Mouse (Mus musculus): ENCODE results near the gene Cir1. TPM values are rescaled to one million over a fixed set of nuclear protein-coding genes. Genes with fewer than 3 reads are reported as not detected.

Cir1 gene
- polyA plus RNA-seq, 1 experiment from 2014 or later = 24.6 TPM

GRCm38 (mm10) chr2:73270593-73271458 lies 41.7 kb downstream of the Cir1 start:
- no peak for ATAC-seq (ENCODE audit: low read depth)
- Histone ChIP-seq H3K9me3 (ENCODE audit: control insufficient read depth, low read length) (no peaks in the 10 kb centered on the region), H3K4me1 (replicated peaks; ENCODE audit: control insufficient read depth, insufficient read depth, low read length) (peaks cover 35% of the 10 kb centered on the region), H3K4me2 (ENCODE audit: low read depth, low read length) (no peak overlapping the region), H3K27me3 (ENCODE audit: control insufficient read depth, insufficient read depth, low read depth, low read length) (peaks cover 75% of the 10 kb centered on the region), H3K4me3 (ENCODE audit: low read length) (no peak overlapping the region), H3K36me3 (ENCODE audit: control insufficient read depth, insufficient read depth, low read length) (no peaks in the 10 kb centered on the region), H3K9ac (ENCODE audit: low read length) (no peak overlapping the region), H3K27ac (ENCODE audit: low read length) (no peak overlapping the region)
- WGBS = 2% methylated on average over 38 of the region's 38 CpGs

GRCm38 (mm10) chr2:73270071-73270592 lies 42.4 kb downstream of the Cir1 start:
- peaks cover 35% of the 10 kb centered on the region for H3K4me1 ChIP-seq (replicated peaks; ENCODE audit: control insufficient read depth, insufficient read depth, low read length)
- H3K9me3 ChIP-seq (ENCODE audit: control insufficient read depth, low read length) = no peaks in the 10 kb centered on the region
- H3K27ac ChIP-seq (ENCODE audit: low read length) = no peak overlapping the region
- H3K36me3 ChIP-seq (ENCODE audit: control insufficient read depth, insufficient read depth, low read length) = no peaks in the 10 kb centered on the region
- 4% methylated on average over 14 of the region's 14 CpGs for WGBS
- no peak overlapping the region for H3K9ac ChIP-seq (ENCODE audit: low read length)
- H3K4me3 ChIP-seq (ENCODE audit: low read length) = no peak overlapping the region
- no peak overlapping the region for H3K4me2 ChIP-seq (ENCODE audit: low read depth, low read length)
- no peak for ATAC-seq (ENCODE audit: low read depth)
- peaks cover 80% of the 10 kb centered on the region for H3K27me3 ChIP-seq (ENCODE audit: control insufficient read depth, insufficient read depth, low read depth, low read length)

- no peak for ATAC-seq (ENCODE audit: low read depth)
- H3K9me3 ChIP-seq (ENCODE audit: control insufficient read depth, low read length) = no peaks in the 10 kb centered on the region
- H3K4me2 ChIP-seq (ENCODE audit: low read depth, low read length) = no peak overlapping the region
- H3K27ac ChIP-seq (ENCODE audit: low read length) = no peak overlapping the region
- H3K36me3 ChIP-seq (ENCODE audit: control insufficient read depth, insufficient read depth, low read length) = no peaks in the 10 kb centered on the region
- WGBS = 1% methylated on average over 16 of the region's 17 CpGs
- H3K4me3 ChIP-seq (ENCODE audit: low read length) = no peak overlapping the region
- peaks cover 35% of the 10 kb centered on the region for H3K4me1 ChIP-seq (replicated peaks; ENCODE audit: control insufficient read depth, insufficient read depth, low read length)
- no peak overlapping the region for H3K9ac ChIP-seq (ENCODE audit: low read length)
- H3K27me3 ChIP-seq (ENCODE audit: control insufficient read depth, insufficient read depth, low read depth, low read length) = peaks cover 82% of the 10 kb centered on the region
Measured at GRCm38 (mm10) chr2:73269666-73270065, 42.8 kb downstream of the Cir1 start.

- H3K4me1 ChIP-seq (replicated peaks; ENCODE audit: control insufficient read depth, insufficient read depth, low read length) = peaks cover 34% of the 10 kb centered on the region
Measured at GRCm38 (mm10) chr2:73268836-73269395, 43.6 kb downstream of the Cir1 start.

GRCm38 (mm10) chr2:73268281-73268680 lies 44.2 kb downstream of the Cir1 start:
- no peak for ATAC-seq (ENCODE audit: low read depth)
- WGBS = 3% methylated on average over 12 of the region's 12 CpGs

More at GRCm38 (mm10) chr2:73268836-73269395, 43.6 kb downstream of the Cir1 start:
- Histone ChIP-seq H3K9ac (ENCODE audit: low read length) (no peak overlapping the region), H3K27ac (ENCODE audit: low read length) (no peak overlapping the region), H3K4me3 (ENCODE audit: low read length) (no peak overlapping the region), H3K36me3 (ENCODE audit: control insufficient read depth, insufficient read depth, low read length) (no peaks in the 10 kb centered on the region), H3K9me3 (ENCODE audit: control insufficient read depth, low read length) (no peaks in the 10 kb centered on the region), H3K27me3 (ENCODE audit: control insufficient read depth, insufficient read depth, low read depth, low read length) (peaks cover 83% of the 10 kb centered on the region), H3K4me2 (ENCODE audit: low read depth, low read length) (no peak overlapping the region)
- no peak for ATAC-seq (ENCODE audit: low read depth)
- WGBS = 8% methylated on average over 8 of the region's 8 CpGs

GRCm38 (mm10) chr2:73267818-73268217 lies 44.7 kb downstream of the Cir1 start:
- 2% methylated on average over 4 of the region's 4 CpGs for WGBS
- H3K9ac ChIP-seq (ENCODE audit: low read length) = no peak overlapping the region
- H3K4me3 ChIP-seq (ENCODE audit: low read length) = no peak overlapping the region
- H3K27ac ChIP-seq (ENCODE audit: low read length) = no peak overlapping the region
- ATAC-seq (ENCODE audit: low read depth) = no peak
- peaks cover 80% of the 10 kb centered on the region for H3K27me3 ChIP-seq (ENCODE audit: control insufficient read depth, insufficient read depth, low read depth, low read length)
- H3K36me3 ChIP-seq (ENCODE audit: control insufficient read depth, insufficient read depth, low read length) = no peaks in the 10 kb centered on the region
- H3K9me3 ChIP-seq (ENCODE audit: control insufficient read depth, low read length) = no peaks in the 10 kb centered on the region
- H3K4me1 ChIP-seq (replicated peaks; ENCODE audit: control insufficient read depth, insufficient read depth, low read length) = peaks cover 32% of the 10 kb centered on the region
- H3K4me2 ChIP-seq (ENCODE audit: low read depth, low read length) = no peak overlapping the region

More at GRCm38 (mm10) chr2:73268281-73268680, 44.2 kb downstream of the Cir1 start:
- Histone ChIP-seq H3K27ac (ENCODE audit: low read length) (no peak overlapping the region), H3K27me3 (ENCODE audit: control insufficient read depth, insufficient read depth, low read depth, low read length) (peaks cover 81% of the 10 kb centered on the region), H3K4me3 (ENCODE audit: low read length) (no peak overlapping the region), H3K36me3 (ENCODE audit: control insufficient read depth, insufficient read depth, low read length) (no peaks in the 10 kb centered on the region), H3K9me3 (ENCODE audit: control insufficient read depth, low read length) (no peaks in the 10 kb centered on the region), H3K4me2 (ENCODE audit: low read depth, low read length) (no peak overlapping the region), H3K9ac (ENCODE audit: low read length) (no peak overlapping the region), H3K4me1 (replicated peaks; ENCODE audit: control insufficient read depth, insufficient read depth, low read length) (peaks cover 34% of the 10 kb centered on the region)

GRCm38 (mm10) chr2:73267231-73267630 lies 45.3 kb downstream of the Cir1 start:
- no peaks in the 10 kb centered on the region for H3K36me3 ChIP-seq (ENCODE audit: control insufficient read depth, insufficient read depth, low read length)
- H3K4me3 ChIP-seq (ENCODE audit: low read length) = no peak overlapping the region
- peaks cover 83% of the 10 kb centered on the region for H3K27me3 ChIP-seq (ENCODE audit: control insufficient read depth, insufficient read depth, low read depth, low read length)
- no peak overlapping the region for H3K27ac ChIP-seq (ENCODE audit: low read length)
- no peak overlapping the region for H3K4me2 ChIP-seq (ENCODE audit: low read depth, low read length)
- 16% methylated on average over 3 of the region's 3 CpGs for WGBS
- no peak for ATAC-seq (ENCODE audit: low read depth)
- no peak overlapping the region for H3K9ac ChIP-seq (ENCODE audit: low read length)
- H3K4me1 ChIP-seq (replicated peaks; ENCODE audit: control insufficient read depth, insufficient read depth, low read length) = peaks cover 31% of the 10 kb centered on the region
- H3K9me3 ChIP-seq (ENCODE audit: control insufficient read depth, low read length) = no peaks in the 10 kb centered on the region

GRCm38 (mm10) chr2:73266623-73267022 lies 45.9 kb downstream of the Cir1 start:
- Histone ChIP-seq H3K27me3 (ENCODE audit: control insufficient read depth, insufficient read depth, low read depth, low read length) (peaks cover 83% of the 10 kb centered on the region), H3K9ac (ENCODE audit: low read length) (no peak overlapping the region), H3K9me3 (ENCODE audit: control insufficient read depth, low read length) (no peaks in the 10 kb centered on the region), H3K4me2 (ENCODE audit: low read depth, low read length) (no peak overlapping the region), H3K27ac (ENCODE audit: low read length) (no peak overlapping the region), H3K36me3 (ENCODE audit: control insufficient read depth, insufficient read depth, low read length) (no peaks in the 10 kb centered on the region), H3K4me3 (ENCODE audit: low read length) (no peak overlapping the region), H3K4me1 (replicated peaks; ENCODE audit: control insufficient read depth, insufficient read depth, low read length) (peaks cover 28% of the 10 kb centered on the region)
- ATAC-seq (ENCODE audit: low read depth) = no peak
- WGBS = 23% methylated on average over 1 of the region's 1 CpGs

GRCm38 (mm10) chr2:73266011-73266410 lies 46.5 kb downstream of the Cir1 start:
- no peak for ATAC-seq (ENCODE audit: low read depth)
- Histone ChIP-seq H3K4me1 (replicated peaks; ENCODE audit: control insufficient read depth, insufficient read depth, low read length) (peaks cover 22% of the 10 kb centered on the region), H3K9ac (ENCODE audit: low read length) (no peak overlapping the region), H3K27me3 (ENCODE audit: control insufficient read depth, insufficient read depth, low read depth, low read length) (peaks cover 77% of the 10 kb centered on the region), H3K4me2 (ENCODE audit: low read depth, low read length) (no peak overlapping the region), H3K4me3 (ENCODE audit: low read length) (no peak overlapping the region), H3K27ac (ENCODE audit: low read length) (no peak overlapping the region), H3K9me3 (ENCODE audit: control insufficient read depth, low read length) (0 out of 2 replicates have a peak, but pooled peaks cover 2% of the 10 kb centered on the region), H3K36me3 (ENCODE audit: control insufficient read depth, insufficient read depth, low read length) (no peaks in the 10 kb centered on the region)
- WGBS = 8% methylated on average over 5 of the region's 5 CpGs
